Mouse (Mus musculus): ENCODE results near the gene Eif1ad. TPM values are rescaled to one million over a fixed set of nuclear protein-coding genes. Genes with fewer than 3 reads are reported as not detected.
"Not testable (repeated sequence)": the region's sequence is repeated elsewhere in the genome, so short reads cannot be mapped to it uniquely, and the experiment has no call there.

Gene Eif1ad
- total RNA-seq, 2 experiments from 2014 or later: 56.4 to 60.4 TPM

DNA sequence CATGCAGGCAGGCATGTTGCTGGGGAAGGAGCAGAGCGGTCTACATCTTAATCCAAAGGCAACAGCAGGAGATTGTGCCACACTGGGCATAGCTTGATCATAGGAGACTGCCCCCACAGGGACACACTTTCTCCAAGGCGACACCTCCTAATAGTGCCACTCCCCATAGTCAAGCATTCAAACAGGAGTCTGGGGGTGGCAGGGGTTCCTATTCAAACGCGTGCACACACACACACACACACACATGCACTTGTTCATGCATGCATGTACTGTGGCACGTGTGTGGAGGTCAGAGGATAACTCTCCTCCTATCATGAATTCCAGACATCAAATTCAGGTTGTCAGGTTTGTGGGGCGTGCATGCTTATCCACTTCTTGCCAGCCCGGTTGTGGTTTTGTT, 6.2 kb downstream of the Eif1ad start:
- ATAC-seq (replicated peaks; ENCODE audit: low FRiP score, low TSS enrichment, poor library complexity, severe bottlenecking): no peak

- ATAC-seq (replicated peaks; ENCODE audit: low FRiP score, low TSS enrichment, poor library complexity, severe bottlenecking): no peak
These were observed 7.6 kb downstream of the Eif1ad start for GRCm38 (mm10) chr19:5374177-5374576.

- ATAC-seq (replicated peaks; ENCODE audit: low FRiP score, low TSS enrichment, poor library complexity, severe bottlenecking): no peak
These were observed 8.2 kb downstream of the Eif1ad start for GRCm38 (mm10) chr19:5374748-5375147.

- ATAC-seq (replicated peaks; ENCODE audit: low FRiP score, low TSS enrichment, poor library complexity, severe bottlenecking): no peak
These were observed 10.9 kb downstream of the Eif1ad start for GRCm38 (mm10) chr19:5377446-5377845.

DNA sequence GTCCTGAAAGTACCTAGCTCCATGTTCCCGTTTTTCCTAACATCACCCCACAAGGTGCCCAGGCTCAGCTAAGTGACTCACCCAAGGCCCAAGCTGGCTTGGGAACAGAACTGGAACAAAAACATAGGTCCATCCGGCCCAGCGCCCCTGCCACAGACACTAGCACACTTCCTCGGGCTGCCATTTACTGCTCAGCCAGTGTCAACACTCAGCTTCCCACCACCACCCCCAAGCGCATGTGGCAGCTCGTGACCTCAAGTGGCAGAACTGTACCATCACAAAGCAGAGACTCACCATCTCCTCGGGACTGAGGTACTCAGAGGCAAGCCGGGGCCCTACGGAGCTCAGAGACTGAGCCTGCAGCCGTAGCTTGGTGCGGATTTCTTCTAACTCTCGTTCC, 16.8 kb downstream of the Eif1ad start:
- no peak for ATAC-seq (replicated peaks; ENCODE audit: low FRiP score, low TSS enrichment, poor library complexity, severe bottlenecking)

GRCm38 (mm10) chr19:5384715-5385114, 18.2 kb downstream of the Eif1ad start:
- no peak for ATAC-seq (replicated peaks; ENCODE audit: low FRiP score, low TSS enrichment, poor library complexity, severe bottlenecking)

DNA sequence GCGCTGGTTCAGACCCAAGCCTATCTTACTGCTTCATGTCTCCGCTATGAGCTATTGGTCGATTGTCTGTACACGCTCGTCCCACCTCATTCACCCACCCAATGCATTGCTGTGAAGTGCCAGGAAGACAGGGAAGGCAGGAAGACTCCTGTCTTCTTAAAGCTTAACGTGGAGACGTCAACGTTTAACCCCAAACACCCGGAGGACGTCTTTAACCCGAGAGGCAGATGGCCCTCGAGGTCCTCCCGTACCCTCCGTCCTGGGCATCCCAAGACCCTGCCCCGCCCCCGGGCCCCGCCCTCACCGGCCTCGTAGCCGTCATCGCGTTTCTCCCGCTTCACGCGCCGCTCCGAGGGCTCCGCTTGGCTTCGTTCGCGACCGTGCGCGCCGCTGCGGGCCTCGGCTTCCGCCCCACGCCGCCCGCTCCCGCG, 21.5 kb downstream of the Eif1ad start:
- no peak for ATAC-seq (replicated peaks; ENCODE audit: low FRiP score, low TSS enrichment, poor library complexity, severe bottlenecking)

DNA sequence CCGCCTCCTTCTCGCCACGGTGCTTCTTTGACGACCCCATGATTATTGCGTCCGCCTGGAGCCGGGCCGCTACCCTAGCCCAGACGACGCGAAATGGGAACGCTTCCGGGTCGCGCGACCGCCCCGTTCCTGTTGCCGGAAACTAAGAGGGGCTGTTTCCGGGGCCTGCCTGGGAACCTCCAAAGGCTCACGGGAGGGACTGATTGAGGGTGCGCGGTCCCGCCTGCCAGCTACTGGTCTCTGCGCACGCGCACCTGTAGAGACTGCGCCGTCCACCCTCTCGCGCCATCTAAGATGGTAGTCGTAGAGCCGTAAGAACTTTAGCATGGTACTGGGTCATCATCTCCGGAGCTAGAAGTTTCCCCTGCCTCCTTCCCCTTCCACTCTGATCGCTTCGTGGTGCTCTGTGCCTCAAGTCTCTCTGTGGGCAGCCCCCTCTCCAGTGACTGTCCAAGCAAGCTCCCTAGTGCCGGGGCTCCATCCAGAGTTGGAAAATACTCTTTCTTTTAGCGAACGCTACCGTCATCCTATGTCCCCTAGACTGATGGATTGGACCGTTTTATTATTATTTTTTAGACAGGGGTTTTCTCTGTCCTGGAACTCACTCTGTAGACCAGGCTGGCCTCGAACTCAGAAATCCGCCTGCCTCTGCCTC, 22.2 kb downstream of the Eif1ad start, which contains the start of gene Sart1:
Gene Sart1, minus strand, starts transcription at position 116 of the 655 bp plus-strand sequence.
- ATAC-seq (replicated peaks; ENCODE audit: low FRiP score, low TSS enrichment, poor library complexity, severe bottlenecking): peak; percentile 85

DNA sequence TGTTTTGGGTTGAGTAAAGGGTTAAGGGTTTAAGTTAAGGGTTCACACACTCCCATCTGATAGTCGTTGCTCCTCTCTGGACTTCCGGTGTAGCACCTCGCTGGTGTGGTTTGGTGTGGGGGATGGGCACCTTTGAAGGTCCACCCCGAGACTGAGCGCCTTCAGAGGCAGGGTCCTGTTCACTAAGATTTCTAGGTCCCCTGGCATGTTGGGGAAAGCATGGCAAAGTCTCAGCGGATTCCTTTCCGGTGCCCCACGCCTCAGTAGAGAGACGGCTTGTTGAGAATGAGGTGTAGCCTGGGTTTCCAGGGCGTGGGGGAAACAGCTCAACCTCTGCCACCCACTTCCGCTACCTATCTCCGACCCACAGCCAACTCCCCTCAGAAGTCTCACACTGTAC, 23.1 kb downstream of the Eif1ad start:
- ATAC-seq (replicated peaks; ENCODE audit: low FRiP score, low TSS enrichment, poor library complexity, severe bottlenecking): peak; percentile 63

DNA sequence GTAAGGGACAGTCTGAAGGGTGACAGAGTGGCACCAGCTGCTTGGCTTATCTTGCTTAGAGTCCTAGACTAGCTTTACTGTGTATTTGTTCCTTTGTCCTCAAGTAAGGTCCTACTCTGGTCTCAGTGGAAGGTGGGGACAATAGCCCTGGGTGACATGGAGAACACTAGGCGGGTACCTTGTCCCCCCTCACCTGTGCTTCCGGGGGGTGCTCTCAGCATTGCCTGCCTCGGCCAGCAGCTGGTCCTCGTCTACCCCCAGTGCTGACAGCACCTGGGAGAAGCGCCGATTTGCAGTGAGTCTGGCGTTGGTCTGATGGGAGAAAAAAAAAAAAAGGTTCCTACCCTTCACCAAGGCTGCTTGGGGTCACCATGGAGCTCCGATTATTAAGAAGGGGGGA, 23.9 kb downstream of the Eif1ad start:
- ATAC-seq (replicated peaks; ENCODE audit: low FRiP score, low TSS enrichment, poor library complexity, severe bottlenecking): no peak

DNA sequence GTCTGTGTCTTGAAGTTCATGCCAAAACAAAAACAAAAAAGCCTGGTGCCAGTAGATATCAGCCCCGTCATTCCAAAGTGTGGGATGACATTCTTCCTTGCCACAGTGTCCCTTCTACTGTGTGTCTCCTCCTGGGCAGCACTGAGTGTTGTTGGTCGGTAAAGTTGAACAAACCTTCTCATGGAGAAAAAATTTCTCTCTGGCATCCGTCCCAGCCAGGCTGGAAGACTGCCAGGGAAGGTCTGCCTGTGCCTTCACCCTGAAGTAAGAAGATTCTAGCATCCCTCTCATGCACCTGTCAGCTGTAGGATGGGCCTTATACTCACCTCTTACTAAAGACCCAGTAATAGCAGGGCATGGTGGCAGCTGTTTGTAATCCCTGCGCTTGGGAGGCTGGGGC, 26.4 kb downstream of the Eif1ad start:
- no peak for ATAC-seq (replicated peaks; ENCODE audit: low FRiP score, low TSS enrichment, poor library complexity, severe bottlenecking)

DNA sequence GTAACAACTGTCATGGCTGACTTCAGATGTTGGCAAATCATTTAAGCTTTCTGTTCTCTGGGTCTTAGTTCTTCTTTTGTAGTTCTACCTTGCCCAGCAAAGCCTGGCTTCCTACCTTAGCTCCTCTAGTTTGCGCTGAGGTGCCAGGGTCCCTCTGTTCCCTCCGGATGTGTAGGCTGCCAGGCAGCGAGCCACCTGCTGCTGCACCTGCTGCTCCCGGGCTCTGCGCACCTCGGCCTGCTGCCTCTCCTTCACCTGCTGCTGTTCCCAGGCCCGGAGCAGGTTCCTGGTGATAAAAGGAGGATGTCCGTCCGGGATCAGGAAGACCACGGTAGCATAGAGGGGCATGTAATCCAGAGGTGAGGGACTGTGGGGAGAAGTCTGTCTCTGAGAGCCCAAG, 27.6 kb downstream of the Eif1ad start:
- ATAC-seq (replicated peaks; ENCODE audit: low FRiP score, low TSS enrichment, poor library complexity, severe bottlenecking): no peak

- ATAC-seq (replicated peaks; ENCODE audit: low FRiP score, low TSS enrichment, poor library complexity, severe bottlenecking): no peak
These were observed 28.8 kb downstream of the Eif1ad start for GRCm38 (mm10) chr19:5395371-5395770.

- ATAC-seq (replicated peaks; ENCODE audit: low FRiP score, low TSS enrichment, poor library complexity, severe bottlenecking): not testable (repeated sequence)
These were observed 34.5 kb downstream of the Eif1ad start for GRCm38 (mm10) chr19:5401073-5401472.

DNA sequence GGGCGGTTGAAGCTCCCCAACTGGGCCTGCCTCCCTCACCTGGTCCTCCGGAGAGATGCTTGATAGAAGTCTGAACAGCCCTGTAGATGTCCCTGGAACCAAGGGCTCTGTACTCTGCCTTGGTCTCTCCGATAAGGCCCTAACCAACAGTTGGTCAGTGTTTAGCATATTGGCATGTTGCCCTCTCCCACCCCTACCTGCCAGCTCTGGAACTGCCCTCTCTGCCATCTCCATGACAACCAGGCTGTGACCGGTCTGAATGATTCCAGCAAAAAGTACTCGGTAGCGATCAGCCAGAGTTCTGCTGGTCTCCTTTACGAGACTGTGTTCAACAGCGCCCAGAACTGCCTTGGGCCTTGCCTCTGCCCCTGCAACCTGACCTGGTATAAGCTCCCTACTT, 35.8 kb downstream of the Eif1ad start, which contains the start of gene Tsga10ip:
Gene Tsga10ip, minus strand, starts transcription at position 234 of the 400 bp plus-strand sequence.
- no peak for ATAC-seq (replicated peaks; ENCODE audit: low FRiP score, low TSS enrichment, poor library complexity, severe bottlenecking)

GRCm38 (mm10) chr19:5405924-5406323, 39.4 kb downstream of the Eif1ad start:
- peak; percentile 62 for ATAC-seq (replicated peaks; ENCODE audit: low FRiP score, low TSS enrichment, poor library complexity, severe bottlenecking)

DNA sequence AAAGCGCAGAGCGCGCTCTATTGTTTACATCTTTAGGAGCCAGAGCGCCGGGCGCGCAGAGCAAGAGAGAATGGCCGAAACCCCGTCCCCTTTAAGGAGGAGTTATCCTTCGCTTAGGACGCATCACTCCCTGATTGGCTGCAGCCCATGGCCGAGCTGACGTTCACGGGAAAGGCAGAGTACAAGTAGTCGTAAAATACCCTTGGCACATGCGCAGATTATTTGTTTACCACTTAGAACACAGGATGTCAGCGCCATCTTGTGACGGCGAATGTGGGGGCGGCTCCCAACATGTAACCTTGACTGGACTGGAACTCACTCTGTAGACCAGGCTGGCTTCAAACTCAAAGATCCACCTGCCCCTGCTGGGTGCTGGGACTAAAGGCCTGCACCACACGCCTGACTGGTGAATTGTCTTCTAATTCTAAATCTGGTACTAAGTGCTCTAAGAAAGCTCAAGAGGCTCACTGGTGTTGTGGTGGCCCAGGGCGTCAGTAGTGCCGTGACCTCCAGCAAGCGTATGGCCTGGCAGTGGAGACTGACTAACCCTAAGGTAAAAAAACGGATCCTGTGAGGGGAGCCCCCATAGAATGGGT, 40.1 kb downstream of the Eif1ad start:
- peak; percentile 48 for ATAC-seq (replicated peaks; ENCODE audit: low FRiP score, low TSS enrichment, poor library complexity, severe bottlenecking)

GRCm38 (mm10) chr19:5407133-5407532, 40.6 kb downstream of the Eif1ad start:
- peak; percentile 73 for ATAC-seq (replicated peaks; ENCODE audit: low FRiP score, low TSS enrichment, poor library complexity, severe bottlenecking)

DNA sequence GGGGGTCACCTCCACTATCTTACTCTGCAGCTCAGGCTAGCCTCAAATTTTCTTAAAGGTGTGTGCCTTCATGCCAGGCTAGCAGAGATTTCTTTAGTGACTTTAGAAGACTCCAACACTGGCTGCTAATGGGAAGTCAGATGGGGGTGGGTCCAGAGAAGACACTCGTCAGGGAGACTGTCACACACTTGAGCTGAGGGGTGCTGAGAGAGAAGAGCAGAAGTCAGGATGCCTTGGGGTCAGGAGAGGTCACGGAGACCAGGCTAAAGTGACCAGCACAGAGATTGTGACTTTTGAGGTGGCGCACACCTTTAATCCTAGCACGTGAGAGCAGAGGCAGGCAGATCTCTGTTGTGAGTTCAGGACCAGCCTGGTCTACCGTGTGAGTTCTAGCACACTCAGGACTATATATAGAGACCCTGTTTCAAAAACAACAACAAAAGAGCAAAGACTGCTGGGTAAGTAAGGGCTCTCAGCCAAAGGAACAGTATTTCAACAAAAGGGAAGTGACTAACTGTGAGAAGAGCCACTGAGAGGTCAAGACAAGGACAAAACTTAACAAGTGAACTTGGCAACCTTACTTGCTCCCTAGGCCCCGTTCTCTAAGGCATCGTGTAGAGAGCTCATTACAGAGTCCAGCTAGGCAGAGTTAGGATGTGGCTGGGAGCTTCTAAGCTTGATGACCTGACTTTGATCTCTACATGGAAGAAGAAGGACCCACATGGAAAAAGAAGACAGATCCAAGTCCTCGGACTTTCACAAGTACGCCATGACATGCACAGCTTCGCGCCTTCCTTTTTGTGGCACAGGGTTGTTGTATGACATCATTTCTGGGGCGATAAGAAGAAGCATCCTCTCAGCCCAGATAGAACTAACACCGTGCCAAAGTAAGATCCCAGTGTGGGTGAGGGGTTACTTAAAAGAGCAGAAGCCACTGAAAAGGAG, 41.8 kb downstream of the Eif1ad start:
- ATAC-seq (replicated peaks; ENCODE audit: low FRiP score, low TSS enrichment, poor library complexity, severe bottlenecking): no peak

DNA sequence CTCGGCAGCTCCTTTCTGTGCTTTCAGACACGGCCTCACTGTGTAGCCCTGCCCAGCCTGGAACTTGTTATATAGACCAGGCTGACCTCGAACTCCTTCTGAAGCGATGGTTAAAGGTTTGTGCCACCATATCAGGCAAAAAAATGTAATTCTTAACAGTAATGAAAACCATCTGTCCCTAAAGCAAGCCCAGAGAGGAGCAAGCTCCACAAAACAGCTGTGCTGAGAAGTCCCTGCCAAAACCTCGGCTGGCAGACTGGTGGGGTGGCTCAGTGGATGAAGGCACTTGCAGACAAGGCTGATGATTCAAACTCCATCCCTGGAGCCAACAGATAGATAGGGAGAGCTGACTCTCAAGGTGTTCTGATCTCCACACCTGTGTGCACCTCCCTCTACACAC, 42.5 kb downstream of the Eif1ad start:
- ATAC-seq (replicated peaks; ENCODE audit: low FRiP score, low TSS enrichment, poor library complexity, severe bottlenecking): no peak
